Mouse (Mus musculus): ENCODE measurements at regions not wholly inside any gene's neighbourhood (a gene's known extent, or its start where the extent isn't known, plus 50 kb on each side); places are given as distances from the start of the nearest gene placed in this dataset.

GRCm38 (mm10) chr16:86277031-86277430 is 375.4 kb upstream of the Adamts5 start:
- no peak for TF ChIP-seq CTCF (IDR thresholded peaks at IDR 0.05; ENCODE audit: low read depth)
- no peak for TF ChIP-seq EP300 (IDR thresholded peaks at IDR 0.05; ENCODE audit: low read depth)

All from liver, embryonic 14.5 days (tissue).